Mouse (Mus musculus) kidney, embryonic 16.5 days (tissue): Measurements from ENCODE around the gene Cd248. TPM values are rescaled to one million over a fixed set of nuclear protein-coding genes. Genes with fewer than 3 reads are reported as not detected.

Experiments
- ATAC-seq: fragments of 200-750 bp; cut with Nextera tagmentation; 2 replicates; pipeline ENCODE4 v1.8.0; 2017; ENCODE audit warnings: moderate TSS enrichment; ENCODE audit not compliant: low FRiP score, low TSS enrichment
- H3K27ac ChIP-seq: fragments of 300-500 bp; sonication (generic); 2 replicates; pipeline ENCODE4 v1.5.1; 2014; ENCODE audit warnings: low read length
- H3K27me3 ChIP-seq: fragments of 300-500 bp; sonication (generic); 2 replicates; pipeline ENCODE4 v1.6.1; 2014; ENCODE audit warnings: low read length, control low read depth, mixed read lengths; ENCODE audit not compliant: insufficient read depth
- H3K36me3 ChIP-seq: fragments of 300-500 bp; sonication (generic); 2 replicates; pipeline ENCODE4 v1.6.1; 2014; ENCODE audit warnings: low read length, control low read depth, mixed read lengths; ENCODE audit not compliant: insufficient read depth
- H3K4me1 ChIP-seq: fragments of 300-500 bp; sonication (generic); 2 replicates; pipeline ENCODE4 v1.6.1; 2014; ENCODE audit warnings: low read length, control low read depth, mixed read lengths; ENCODE audit not compliant: insufficient read depth
- H3K4me2 ChIP-seq: fragments of 300-500 bp; sonication (generic); replicated peaks from 2 replicates; pipeline ENCODE4 v1.6.1; 2014; ENCODE audit warnings: low read depth, low read length
- H3K4me3 ChIP-seq: fragments of 300-500 bp; sonication (generic); 2 replicates; pipeline ENCODE4 v1.5.1; 2014; ENCODE audit warnings: mild to moderate bottlenecking, low read length
- H3K9ac ChIP-seq: fragments of 300-500 bp; sonication (generic); replicated peaks from 2 replicates; pipeline ENCODE4 v1.6.1; 2014; ENCODE audit warnings: low read length
- H3K9me3 ChIP-seq: fragments of 300-500 bp; sonication (generic); 2 replicates; pipeline ENCODE4 v1.6.1; 2016; ENCODE audit warnings: low read length, control low read depth
- WGBS: fragments of 180-500 bp; shearing (Covaris S2); extraction: QIAGEN DNeasy Blood & Tissue Kit; methylation state at CpG from one replicate; pipeline ENCODE4 v1.1.7; 2014; 5-methylcytosine and 5-hydroxymethylcytosine counted together
- polyA plus RNA-seq: library from polyadenylated mRNA; unstranded; fragments of >200 nt; fragmentation: Nextera tagmentation; extraction: Ambion mirVana; gene quantifications from 2 replicates; pipeline ENCODE4 v1.2.1, GENCODE M21; 2015

Gene Cd248
- polyA plus RNA-seq, 1 experiment from 2014 or later: 59.3 TPM

DNA sequence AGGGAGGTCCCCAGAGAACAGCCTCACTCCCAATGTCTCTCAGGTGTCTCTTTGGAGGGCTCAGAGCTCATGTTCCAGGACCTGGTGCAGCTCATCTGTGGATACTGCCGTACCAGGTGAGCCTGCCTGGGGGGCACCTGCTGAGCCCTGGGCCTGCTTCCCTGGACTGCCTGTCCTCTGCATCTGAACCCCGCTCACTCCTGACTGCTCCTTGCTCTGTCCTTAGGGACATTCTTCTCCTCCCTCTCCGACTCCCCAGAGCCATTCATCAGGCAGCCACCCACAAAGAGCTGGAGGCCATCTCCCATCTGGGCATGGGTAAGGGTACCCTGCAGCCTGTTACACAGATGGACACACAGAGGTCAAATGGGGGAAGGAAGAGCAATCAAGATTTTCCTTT, 16.4 kb upstream of the Cd248 start:
- H3K36me3 ChIP-seq: peaks cover 9% of the 10 kb centered on the region; the same call in 1 of the 2 replicates

DNA sequence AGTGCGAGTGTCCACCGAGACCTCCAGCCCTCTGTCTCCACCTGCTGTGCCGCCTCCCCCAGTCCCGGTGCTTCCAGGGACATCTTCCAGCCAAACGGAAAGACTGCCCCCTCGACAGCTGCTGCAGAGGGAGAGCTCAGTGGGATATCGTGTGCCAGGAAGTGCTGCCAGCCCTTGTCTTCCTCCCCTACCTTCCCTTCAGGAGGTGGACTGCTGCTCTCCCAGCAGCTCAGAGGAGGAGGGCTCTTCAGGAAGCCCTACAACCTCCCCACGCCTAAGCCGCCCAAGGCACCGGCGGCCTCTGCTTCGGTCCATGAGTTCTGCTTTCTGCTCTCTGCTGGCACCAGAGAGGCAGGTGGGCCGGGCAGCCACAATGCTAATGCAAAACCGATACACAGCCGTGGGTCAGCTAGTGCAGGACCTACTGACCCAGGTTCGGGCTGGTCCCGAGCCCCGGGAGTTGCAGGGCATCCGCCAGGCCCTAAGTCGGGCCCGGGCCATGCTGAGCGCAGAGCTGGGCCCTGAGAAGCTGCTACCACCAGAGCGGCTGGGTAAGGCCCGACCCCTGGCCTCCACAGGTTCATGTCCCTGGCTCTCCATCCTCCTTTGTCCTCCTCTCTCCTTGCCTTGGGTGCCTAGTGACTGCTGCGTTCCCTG, 15.6 kb upstream of the Cd248 start:
- 23% methylated on average over 25 of the region's 25 CpGs for WGBS
- H3K4me3 ChIP-seq: no peak overlapping the region
- peak overlapping the region; percentile 46 for H3K4me2 ChIP-seq

More for the DNA sequence above, 16.4 kb upstream of the Cd248 start:
- H3K9me3 ChIP-seq: no peaks in the 10 kb centered on the region
- peak overlapping the region; percentile 46 for H3K4me2 ChIP-seq
- ATAC-seq: no peak
- H3K27me3 ChIP-seq: peaks cover 7% of the 10 kb centered on the region; the same call in 1 of the 2 replicates
- peak overlapping the region; percentile 11; the same call in 1 of the 2 replicates for H3K27ac ChIP-seq
- H3K9ac ChIP-seq: peak overlapping the region; percentile 51
- H3K4me3 ChIP-seq: peak overlapping the region; percentile 43
- H3K4me1 ChIP-seq: peaks cover 35% of the 10 kb centered on the region
- 44% methylated on average over 3 of the region's 3 CpGs for WGBS

DNA sequence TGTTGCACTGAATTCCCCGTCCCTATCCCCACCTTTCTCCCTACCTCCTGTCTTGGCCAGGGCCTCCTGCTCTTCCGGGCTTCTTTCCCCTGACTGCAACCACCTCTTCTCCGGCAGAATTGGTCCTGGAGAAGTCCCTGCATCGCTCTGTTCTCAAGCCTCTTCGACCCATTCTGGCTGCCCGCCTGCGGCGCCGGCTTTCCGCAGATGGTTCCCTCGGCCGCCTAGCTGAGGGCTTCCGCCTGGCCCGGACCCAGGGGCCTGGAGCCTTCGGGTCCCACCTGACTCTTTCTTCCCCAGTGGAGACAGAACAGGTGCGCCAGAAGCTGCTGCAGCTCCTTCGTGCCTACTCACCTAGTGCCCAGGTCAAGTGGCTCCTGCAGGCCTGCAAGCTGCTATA, 15.0 kb upstream of the Cd248 start:
- no peak overlapping the region for H3K9ac ChIP-seq
- H3K4me3 ChIP-seq: no peak overlapping the region
- H3K27ac ChIP-seq: no peak overlapping the region
- H3K4me1 ChIP-seq: peaks cover 39% of the 10 kb centered on the region
- peaks cover 4% of the 10 kb centered on the region; the same call in 1 of the 2 replicates for H3K36me3 ChIP-seq
- H3K4me2 ChIP-seq: no peak overlapping the region
- peaks cover 7% of the 10 kb centered on the region; the same call in 1 of the 2 replicates for H3K27me3 ChIP-seq
- no peak for ATAC-seq
- H3K9me3 ChIP-seq: no peaks in the 10 kb centered on the region
- WGBS: 67% methylated on average over 17 of the region's 17 CpGs

More for the DNA sequence above, 15.6 kb upstream of the Cd248 start:
- ATAC-seq: no peak
- H3K27me3 ChIP-seq: peaks cover 7% of the 10 kb centered on the region; the same call in 1 of the 2 replicates
- peaks cover 7% of the 10 kb centered on the region; the same call in 1 of the 2 replicates for H3K36me3 ChIP-seq
- peaks cover 37% of the 10 kb centered on the region for H3K4me1 ChIP-seq
- H3K27ac ChIP-seq: no peak overlapping the region
- no peaks in the 10 kb centered on the region for H3K9me3 ChIP-seq
- H3K9ac ChIP-seq: no peak overlapping the region

DNA sequence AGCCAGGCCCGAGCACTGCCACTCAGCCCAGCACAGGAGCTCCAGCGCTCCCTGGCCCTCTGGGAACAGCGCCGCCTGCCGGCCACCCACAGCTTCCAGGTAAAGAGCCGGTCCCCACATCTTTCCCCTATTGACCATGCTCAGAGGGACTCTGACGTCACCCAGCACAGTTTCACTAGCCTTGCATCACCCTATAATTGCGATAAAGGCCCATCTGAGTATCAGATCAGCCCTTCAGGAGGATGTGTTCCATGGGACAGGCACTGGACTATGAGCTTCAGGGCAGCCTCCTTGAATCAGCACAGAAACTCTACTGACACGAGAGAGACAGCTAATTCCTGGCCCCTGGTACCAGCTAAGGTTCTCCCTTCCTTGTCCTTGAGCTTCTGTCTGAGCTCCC, 14.0 kb upstream of the Cd248 start:
- Histone ChIP-seq H3K9ac (no peak overlapping the region), H3K4me1 (peaks cover 50% of the 10 kb centered on the region)
- 24% methylated on average over 9 of the region's 9 CpGs for WGBS

DNA sequence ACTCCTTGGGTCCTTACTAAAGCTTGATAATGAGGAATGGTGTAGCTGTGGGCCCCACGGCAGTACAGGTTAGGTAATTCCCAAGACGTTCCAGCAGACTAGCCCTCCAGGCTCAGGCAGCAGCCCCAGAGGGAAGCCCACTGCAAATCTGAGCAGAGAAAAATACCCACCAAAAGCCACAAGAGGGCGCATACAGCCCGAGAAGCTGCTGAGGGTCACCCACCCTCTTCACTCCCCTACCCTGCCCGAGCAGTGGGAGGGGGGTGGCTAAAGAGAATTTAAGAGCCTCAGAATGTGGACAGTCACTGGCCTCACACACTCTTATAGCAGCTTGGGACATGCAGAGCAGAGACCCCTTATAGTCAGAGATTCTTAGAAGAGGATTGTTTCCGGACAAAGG, 11.6 kb upstream of the Cd248 start:
- H3K27me3 ChIP-seq: peaks cover 7% of the 10 kb centered on the region; the same call in 1 of the 2 replicates
- H3K4me1 ChIP-seq: peaks cover 55% of the 10 kb centered on the region
- peak; percentile 46; the same call in 1 of the 2 replicates for ATAC-seq
- H3K4me2 ChIP-seq: no peak overlapping the region
- H3K9me3 ChIP-seq: no peaks in the 10 kb centered on the region
- H3K9ac ChIP-seq: no peak overlapping the region; the same call in 1 of the 2 replicates
- H3K27ac ChIP-seq: no peak overlapping the region
- no peaks in the 10 kb centered on the region for H3K36me3 ChIP-seq
- 10% methylated on average over 6 of the region's 6 CpGs for WGBS
- H3K4me3 ChIP-seq: peak overlapping the region; percentile 12; the same call in 1 of the 2 replicates

More for the DNA sequence above, 14.0 kb upstream of the Cd248 start:
- Histone ChIP-seq H3K27ac (no peak overlapping the region), H3K27me3 (peaks cover 7% of the 10 kb centered on the region; the same call in 1 of the 2 replicates), H3K36me3 (peaks cover 4% of the 10 kb centered on the region; the same call in 1 of the 2 replicates), H3K4me2 (no peak overlapping the region), H3K9me3 (no peaks in the 10 kb centered on the region), H3K4me3 (no peak overlapping the region)
- ATAC-seq: no peak

DNA sequence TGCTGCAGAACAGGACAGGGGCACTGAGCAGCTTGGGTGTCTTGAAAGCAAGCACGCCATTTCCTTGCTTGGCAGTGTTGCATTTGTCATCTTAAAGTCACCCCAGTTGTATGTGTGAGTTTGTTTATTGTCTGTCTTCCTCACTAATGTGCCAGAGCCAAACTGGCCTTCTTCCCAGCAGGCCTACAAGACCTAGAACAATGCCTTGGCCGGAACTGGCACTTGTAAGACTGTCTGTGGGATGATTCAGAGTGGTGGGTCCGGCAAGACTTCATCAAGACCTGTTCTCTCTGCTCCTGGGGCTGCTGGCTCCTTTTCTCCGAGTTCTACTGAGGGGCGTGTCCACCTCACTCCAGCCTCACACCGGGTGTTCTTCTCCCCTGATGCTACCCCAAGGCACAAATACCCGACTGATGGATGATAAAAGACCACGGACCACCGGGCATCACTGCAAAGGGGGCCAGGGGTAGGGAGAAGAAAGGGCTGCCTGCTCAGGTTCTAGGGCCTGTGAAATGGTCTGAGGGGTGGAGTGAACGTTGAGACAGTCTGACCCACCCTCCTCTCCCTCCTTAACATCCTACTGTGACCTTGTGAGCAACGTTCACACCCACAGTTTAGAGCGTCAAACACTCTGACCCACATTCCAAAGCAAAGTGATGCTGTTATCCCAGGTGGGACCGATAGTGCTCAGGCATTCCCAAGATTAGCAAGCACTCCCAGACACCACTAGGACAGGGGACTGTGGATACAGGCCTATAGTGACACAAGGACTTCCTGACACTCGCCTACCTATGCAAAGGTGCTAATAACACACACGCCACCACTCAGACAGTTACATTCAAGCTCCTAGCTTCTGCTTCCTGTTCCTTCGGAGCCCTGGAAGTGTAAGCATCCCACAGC, 9.8 kb upstream of the Cd248 start:
- no peak for ATAC-seq
- Histone ChIP-seq H3K36me3 (no peaks in the 10 kb centered on the region), H3K4me1 (peaks cover 44% of the 10 kb centered on the region), H3K4me2 (no peak overlapping the region), H3K4me3 (no peak overlapping the region), H3K27me3 (peaks cover 3% of the 10 kb centered on the region; the same call in 1 of the 2 replicates), H3K9ac (no peak overlapping the region), H3K9me3 (no peaks in the 10 kb centered on the region), H3K27ac (peak overlapping the region; percentile 83)
- 22% methylated on average over 16 of the region's 16 CpGs for whole genome bisulfite sequencing

DNA sequence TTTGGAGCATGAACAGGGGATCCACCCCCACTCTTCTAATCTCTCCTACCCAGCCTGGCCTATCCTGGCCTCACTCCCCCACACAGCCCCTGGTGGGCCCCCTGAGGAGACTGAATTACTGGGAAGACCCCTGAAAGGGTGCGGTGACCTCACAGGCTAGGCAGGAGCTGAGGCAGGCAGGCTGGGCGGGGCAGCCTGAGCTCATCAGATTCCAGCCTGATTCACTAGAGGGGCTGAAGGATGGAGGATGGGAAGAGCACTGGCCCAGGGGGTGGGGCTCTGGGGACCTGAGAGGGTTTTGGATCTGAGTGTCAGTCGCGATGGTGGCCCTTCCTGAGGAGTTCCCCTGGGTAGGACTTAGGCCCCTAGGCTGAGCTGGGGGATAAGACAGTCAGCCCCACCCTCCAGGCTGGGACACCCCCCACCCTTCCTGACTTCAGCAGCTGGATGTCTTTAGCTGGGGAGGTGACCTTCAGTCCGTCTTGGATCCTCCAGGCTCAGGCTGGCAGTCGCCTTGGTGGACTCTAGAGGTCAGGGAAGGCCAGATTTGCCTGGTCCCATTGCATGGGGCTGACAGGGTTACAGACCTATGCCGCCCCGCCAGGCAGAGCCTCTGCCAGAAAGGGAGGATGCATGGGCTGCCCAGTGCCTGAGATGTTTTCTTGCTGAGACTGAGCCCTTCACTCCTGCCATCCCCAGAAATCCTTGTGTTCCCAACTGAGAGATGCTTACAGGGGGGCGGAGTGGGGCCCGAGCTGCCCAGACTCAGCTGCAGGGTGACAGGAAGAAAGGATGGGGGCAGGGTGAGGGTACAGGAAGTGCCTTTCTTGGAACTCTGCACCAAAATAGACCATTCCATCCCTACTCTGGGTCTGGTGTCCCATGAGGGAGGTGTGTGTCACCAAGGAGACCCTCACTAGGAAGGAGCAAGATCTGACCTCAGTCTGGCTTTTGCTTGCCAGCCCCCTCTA, 8.8 kb upstream of the Cd248 start:
- no peaks in the 10 kb centered on the region for H3K9me3 ChIP-seq
- H3K4me3 ChIP-seq: no peak overlapping the region
- ATAC-seq: peak; percentile 67
- 0 out of 2 replicates have a peak overlapping the region, but pooled peaks have one; percentile 8 for H3K4me2 ChIP-seq
- H3K27ac ChIP-seq: peak overlapping the region; percentile 83
- WGBS: 10% methylated on average over 10 of the region's 10 CpGs
- H3K27me3 ChIP-seq: no peaks in the 10 kb centered on the region
- peak overlapping the region; percentile 5; the same call in 1 of the 2 replicates for H3K9ac ChIP-seq
- H3K36me3 ChIP-seq: no peaks in the 10 kb centered on the region
- H3K4me1 ChIP-seq: peaks cover 44% of the 10 kb centered on the region

DNA sequence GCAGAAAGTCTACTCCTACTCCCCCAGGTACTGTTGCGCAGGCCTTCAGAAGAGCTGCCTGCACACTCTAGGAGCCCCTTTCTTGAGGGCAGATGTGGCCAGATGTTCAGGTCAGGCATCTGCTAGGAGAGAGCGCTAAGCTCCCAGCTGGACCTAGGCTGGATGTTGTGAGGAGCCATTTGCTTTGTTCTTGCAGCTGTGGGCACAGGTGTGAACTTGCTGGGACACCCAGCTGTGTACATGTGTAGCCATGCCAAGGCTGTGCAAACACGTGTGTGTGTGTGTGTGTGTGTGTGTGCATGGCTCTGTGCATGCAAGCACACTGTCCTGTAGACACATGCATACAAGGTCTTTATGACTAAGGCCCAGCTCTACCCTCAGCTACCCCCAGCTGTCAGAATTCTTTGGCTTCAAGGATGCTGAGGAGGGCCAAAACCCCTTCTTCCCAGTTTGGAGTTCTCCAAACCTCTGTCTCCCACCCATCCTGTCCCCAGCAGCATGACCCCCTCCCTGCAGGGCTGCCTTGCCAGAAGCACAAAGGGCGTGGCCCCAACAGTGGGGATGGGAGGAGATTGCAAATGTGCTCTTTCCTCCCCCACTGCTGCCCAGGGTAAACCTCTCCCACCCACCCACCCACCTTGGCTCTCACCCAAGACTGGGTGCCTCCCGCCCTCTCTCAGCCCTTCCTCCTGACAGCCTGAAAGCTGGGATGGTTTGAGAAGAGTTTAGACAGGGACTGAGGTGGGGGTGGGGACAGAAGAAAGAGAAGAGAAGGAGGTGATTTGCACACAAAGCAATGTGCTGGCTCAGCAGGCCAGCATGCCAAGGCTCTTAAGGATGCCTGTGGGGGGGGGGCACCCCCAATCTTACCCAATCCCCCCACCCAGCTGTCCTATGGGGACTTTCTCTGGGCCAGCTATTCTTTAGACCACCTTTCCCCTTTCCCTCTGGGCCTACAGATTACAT, 7.2 kb upstream of the Cd248 start:
- Histone ChIP-seq H3K27me3 (no peaks in the 10 kb centered on the region), H3K27ac (peak overlapping the region; percentile 83), H3K9me3 (no peaks in the 10 kb centered on the region), H3K4me1 (peaks cover 51% of the 10 kb centered on the region), H3K4me2 (no peak overlapping the region), H3K36me3 (no peaks in the 10 kb centered on the region), H3K9ac (peak overlapping the region; percentile 14; the same call in 1 of the 2 replicates), H3K4me3 (no peak overlapping the region)
- 52% methylated on average over 5 of the region's 5 CpGs for WGBS
- 0 out of 2 replicates have a peak, but pooled peaks have one; percentile 14 for ATAC-seq
